Mouse (Mus musculus) cerebellum, adult 9-11 months (tissue): ENCODE measurements around the gene Mrs2.
"Not testable (repeated sequence)": the region's sequence is repeated elsewhere in the genome, so short reads cannot be mapped to it uniquely, and the experiment has no call there.

Experiments
- DNase-seq: peaks from one replicate; pipeline ENCODE4 v3.0.0; 2022

The Mrs2 gene

DNA sequence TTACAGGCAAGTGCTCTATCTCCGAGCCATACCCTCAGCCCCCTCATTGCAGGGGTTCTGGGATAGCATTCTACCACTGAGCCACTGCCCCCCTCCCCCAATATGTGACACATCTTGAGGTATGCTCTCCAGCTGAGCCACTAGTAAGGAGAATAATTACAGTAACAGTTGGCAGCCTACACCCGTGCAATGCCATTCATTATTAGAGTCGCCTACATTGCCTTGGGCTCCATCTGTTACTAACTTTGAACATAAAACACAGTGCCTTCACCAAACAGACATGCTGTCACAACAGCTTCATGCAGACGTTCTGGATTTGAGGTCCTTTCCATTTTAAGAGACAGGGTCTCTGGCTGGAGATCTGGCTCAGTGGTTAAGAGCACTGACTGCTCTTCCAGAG is 43.8 kb downstream of the Mrs2 start:
- DNase-seq, result no peak

DNA sequence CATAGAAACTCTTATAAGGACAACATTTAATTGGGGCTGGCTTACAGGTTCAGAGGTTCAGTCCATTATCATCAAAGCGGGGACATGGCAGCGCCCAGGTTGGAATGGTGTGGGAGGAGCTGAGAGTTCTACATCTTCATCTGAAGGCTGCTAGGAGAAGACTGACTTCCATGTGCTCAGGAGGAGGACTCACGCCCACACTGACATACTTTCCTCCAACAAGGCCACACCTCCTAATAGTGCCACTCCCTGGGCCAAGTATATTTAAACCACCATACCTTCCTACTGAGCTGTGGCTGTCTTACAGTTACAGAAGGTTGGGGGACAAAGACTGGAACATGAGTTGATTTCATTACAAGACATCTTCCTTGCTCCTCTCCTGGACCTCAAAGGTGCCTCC is 48.4 kb downstream of the Mrs2 start:
- DNase-seq, result not testable (repeated sequence)

DNA sequence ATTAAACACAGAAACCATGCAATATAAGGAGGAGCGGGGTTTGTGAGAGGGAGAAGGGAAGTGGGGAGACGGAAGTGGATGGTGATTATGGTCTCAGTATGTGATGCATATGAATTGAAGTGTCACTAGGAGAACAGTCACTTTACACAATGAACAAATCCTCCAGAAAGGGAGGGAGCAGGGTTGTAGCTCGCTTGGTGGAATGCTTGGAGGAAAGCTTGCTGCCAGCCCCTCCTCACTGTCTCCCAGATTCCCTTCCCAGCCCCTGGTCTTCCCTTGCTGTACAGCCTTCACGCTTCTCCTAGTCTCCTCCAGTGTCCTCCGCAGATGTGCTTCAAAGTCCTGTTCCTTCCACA is 54.4 kb downstream of the Mrs2 start:
- DNase-seq, result no peak

DNA sequence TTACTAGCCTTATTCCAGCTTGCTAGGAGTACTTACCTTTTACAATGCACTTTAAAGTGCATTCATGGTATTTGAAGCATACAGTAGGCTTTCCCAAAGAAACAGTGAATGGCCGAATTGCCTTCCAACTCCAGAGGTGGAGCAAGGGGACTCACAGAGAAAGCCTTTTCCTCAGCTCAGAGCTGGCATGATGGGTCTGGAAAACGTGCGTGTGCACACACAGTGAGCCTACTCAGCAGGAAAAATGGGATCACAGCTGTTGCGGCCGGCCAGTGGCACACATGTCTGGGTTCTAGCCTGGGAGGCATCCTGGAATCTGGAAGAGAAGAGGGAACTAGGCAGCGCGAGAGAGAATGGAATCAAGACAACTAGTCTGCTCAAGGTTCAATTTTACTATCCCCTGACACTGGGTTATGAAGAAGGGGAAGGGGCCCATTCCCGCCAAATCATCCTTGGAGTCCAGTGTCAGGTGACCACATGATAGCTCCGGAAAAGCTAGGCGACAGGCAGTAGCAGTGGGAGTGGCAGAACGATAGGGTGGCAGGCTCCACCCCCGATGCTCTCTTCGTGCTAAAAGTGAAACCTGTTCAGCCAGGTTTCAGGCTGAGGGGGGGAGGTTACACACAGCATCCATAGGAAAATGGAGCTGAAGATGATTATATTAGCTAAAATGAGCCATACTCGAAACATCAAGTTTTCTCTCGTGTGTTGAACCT is 54.9 kb downstream of the Mrs2 start:
- DNase-seq, result no peak

DNA sequence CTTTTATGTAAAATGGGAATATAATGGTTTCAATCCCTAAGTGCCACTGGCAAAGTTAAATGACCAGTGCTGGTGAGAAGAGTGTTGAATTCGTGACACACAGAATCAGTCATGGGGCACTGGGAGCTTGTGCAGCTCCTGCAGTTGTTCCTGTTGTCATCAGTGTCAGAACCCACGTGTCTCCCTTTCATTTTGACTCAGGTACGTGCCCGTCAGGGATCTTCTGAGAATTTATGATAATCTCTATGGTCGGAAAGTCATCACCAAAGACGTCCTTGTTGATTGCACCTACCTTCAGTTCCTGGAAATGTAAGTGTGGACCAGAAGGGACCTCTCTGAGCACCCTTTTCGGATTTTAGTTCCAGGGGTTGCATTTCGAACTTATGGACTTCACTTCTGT is 58.1 kb downstream of the Mrs2 start:
- DNase-seq, result no peak

DNA sequence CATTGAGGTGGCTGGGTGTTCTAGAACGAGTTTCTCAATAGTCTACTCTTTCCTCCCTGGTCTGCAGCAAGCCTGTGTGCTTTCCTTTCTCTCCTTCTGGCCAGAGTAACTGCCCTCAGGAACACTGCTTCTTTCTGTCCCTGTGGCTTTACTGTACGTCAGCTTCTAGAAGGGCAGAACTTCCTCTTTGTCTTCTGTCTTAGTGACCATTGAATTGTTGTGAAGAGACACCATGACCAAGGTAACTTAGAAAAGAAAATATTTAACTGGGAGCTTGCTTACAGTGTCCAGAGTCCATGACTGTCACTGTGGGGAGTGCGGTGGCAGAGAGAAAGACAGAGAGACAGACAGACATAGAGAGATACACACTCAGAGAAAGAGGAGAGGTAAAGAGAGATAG is 60.1 kb downstream of the Mrs2 start:
- no peak for DNase-seq

DNA sequence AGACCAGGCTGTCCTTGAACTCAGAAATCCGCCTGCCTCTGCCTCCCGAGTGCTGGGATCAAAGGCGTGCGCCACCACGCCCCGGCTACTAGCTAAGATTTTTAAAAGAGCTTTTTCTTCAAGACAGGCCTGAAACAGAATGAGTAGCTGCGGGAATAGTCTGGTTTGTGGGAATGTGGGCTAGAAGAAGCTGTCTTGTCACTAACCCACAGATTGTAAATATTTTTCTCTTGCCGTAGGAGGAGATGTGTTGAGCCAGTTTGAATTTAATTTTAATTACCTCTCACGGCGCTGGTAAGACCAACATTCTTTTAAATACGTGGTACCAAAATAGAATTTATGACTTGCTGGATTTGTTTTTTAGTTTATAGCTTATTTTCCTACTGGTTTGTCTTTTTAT is 61.5 kb downstream of the Mrs2 start:
- no peak for DNase-seq

DNA sequence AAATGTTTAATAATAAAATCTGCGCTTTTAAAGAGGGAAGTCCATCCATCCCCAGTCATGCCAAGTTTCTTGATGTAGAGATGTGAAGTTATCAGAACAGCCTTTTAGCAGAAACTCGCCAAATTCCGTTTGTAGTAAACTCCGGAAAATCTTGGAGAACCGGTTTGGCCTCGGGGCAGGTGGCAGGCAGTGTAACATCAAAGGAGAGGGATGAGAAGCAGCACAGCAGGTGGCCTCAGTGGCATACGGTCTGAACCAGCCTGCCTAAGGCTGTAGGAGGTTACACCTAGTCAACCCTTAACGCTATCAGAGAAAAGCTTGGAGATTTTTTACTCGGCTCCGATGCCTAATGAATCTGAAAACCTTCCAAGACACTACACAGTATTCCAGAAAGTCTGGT is 64.7 kb downstream of the Mrs2 start:
- no peak for DNase-seq

DNA sequence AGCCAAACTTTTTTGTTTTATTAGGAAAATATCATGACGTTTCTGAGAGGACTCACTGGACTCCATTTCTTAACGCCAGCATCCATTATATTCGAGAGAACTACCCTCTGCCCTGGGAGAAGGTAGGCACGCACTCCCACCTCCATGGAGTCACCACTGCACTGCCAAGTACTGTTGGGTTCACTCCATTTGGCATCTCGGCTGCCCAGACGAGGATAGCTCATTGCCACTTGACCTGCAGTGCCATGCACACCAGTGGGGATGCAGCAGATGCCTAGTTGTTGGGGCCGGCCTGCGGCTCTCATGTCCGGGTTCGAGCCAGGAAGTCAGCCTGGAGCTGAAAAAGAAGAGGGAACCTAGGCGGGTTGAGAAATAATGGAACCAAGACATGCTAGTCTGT is 65.1 kb downstream of the Mrs2 start:
- no peak for DNase-seq

DNA sequence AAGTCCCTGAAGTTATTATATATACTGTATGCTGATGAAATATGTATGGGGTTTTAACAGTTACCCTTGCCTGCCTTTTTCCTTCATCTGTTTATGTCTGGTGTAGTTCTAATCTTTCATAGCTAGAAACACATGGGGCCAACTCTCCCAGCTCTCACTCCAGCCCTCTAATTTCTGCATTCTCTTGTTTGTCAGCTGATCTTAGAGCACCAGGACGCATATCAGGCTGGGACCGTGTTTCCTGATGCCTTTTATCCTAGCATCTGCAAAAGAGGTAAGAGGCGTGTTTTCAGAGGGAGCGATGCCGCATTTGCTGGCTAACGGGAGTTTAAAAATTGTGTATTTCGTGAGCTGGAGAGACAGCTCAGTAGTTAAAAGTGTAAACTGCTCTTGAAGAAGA is 67.5 kb downstream of the Mrs2 start:
- DNase-seq, result no peak

DNA sequence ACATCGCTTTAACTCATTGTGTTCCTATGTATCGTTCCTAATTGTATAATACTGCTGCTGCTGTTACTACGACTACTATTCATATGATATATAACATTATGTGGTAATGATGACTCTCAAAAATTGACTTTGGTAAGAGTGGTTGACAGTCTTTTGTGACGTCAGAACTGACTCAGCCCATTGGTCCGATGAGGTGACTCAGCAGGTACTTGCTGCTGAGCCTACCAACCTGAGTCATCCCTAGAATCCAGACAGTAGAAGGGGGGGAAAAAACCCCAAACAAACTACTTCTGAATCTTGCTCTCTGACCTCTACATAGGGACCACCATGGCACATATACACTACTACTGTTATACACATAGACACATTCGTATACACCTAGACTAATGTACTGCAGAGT is 71.3 kb downstream of the Mrs2 start:
- DNase-seq, result no peak

DNA sequence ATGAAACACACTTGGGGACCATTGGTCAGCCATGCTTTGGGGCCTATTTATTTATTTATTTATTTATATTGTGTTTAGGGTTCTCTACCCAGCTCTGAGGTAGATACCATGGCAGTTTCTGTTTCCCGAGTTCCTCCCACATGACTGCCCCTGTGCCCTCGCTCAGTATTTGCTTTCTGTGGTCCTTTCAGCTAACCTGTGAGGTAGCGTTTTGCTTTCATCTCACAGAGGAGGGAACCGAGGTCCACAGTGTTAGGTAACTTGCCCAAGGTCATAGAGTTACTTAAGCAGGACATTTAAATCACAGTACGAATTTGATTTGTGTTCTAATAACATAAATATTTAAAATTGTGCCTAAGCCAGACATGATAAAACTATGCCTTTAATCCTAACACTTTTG is 73.0 kb downstream of the Mrs2 start:
- DNase-seq, result no peak

DNA sequence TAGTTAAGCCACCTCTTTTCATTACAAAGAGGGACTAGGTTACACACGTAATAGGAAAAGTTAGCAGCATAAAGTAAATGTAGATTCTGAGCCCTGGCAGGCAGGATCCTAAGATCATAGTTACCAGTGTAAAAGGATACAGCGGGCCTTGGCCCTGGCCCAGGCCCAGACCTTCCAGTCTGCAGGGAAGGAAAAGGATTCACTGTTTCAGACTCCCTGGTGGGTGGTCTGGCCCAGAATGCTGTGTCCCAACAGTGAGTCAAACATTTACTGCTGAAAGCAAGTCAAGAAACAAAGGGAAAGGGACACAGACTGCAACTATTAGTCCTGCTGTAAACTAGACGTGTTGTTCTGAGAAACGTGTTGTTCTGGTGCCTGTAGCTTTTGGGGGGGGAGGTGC is 74.6 kb downstream of the Mrs2 start:
- DNase-seq, result peak; percentile 28

DNA sequence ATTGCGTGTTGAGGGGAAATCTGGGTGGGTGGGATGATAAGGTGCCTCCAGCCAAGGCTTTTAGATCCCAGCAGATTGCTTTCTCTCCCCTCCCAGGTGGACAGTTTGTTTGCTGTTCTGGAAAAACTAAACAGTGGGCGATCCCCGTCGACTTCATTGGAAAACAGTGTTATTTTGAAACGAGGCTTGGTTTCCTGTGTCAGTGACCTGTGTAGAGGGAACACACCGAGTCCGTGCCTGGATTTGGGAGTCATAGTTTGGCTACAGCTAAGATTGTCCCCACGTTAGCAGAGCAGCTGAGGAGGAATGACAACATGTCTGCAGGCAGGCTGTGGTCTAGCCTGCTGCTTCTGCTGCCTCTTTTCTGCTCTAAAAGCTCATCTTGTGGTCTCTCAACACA is 76.9 kb downstream of the Mrs2 start:
- no peak for DNase-seq

DNA sequence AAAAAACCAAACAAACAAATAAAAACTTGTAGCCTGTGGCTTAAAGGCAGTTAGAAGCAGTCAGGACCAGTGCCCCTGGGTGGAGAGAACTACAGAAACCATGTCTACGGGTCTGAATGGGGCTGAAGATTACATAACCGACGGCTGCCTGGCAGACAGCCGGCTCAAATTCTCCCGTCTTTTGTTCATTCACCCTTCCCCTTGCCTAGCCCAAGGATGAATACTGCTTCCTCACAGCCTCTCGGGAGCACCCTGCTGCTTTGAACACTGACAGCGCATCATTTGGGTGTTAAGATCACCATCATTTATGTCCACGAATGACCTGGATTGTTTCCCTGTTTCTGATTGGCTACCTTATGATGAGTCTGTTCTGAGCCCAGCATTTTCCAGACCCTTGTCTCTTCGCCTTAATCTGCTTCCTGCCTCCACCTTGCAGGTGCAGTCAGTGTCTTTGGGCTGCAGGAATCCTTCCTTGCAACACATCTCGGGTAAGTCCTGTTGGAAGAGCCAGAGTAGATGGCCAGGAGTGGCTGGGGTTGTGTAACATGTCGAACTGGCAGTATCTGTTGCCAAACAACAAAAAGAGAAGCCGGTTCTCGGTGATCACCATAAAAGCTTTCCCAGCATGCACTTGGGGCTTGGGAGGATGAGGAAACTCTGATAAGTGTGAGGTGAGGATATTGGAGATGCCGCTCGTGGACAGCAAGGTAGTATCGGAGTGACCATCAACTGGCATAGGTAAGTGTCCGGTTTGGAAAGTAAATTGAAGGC is 77.5 kb downstream of the Mrs2 start, which contains the start of gene Gpld1:
TSS of gene Gpld1 (plus strand) at position 641 of the 771 bp plus-strand sequence.
- DNase-seq, result peak; percentile 49

DNA sequence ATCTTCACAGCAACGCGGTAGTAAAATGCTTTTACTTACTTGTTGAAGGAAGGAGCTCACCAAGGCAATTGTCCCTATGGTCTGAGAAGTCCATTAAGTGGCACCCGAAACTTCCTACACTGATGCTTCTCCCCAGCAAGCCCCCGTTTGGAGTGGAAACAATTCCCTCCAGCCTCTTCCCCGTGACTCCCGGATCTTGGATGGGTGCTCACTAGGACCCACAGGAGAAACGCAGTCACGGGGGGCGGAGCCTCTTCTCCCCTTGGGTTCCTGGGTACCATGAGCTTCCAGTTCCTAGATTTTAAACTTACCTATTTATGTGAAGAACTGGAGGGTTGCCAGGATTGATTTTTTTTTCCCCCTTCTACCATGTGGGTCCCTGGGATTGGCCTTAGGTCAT is 80.7 kb downstream of the Mrs2 start:
- DNase-seq, result peak; percentile 45

DNA sequence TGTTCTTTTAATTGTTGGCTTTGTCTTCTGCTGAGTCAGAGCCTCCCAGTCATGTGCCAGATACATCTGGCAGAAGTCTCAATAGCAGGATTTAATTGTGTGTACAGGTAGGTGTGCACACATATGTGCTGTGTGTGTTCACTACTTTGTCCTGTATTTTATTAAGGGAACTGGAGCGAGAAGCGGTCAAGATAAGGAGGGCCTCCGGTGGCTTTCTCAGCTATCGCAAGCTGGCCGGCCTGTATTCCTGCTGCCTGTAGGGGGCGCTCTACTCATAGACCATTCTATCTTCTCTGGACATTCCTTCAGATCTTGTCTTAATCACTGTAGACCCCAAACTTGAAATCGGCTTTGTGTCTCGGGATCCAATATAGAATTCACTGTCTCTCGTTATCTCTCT is 81.5 kb downstream of the Mrs2 start:
- DNase-seq, result peak; percentile 82

DNA sequence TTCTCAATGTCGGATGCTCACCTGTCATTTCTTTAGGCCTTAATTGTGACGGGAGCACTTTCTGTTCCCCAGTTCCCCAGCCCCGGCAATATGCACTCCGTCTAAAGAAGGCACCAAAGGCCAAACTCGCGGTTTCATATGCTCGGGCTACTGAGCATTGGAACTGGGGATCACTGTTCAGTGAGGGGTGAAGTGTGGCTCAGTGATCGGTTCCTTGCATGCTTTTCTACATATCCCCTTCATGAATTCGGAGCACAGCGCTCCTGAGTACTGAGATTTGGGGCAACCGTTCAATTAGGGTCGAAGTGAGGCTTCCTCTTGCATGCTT is 82.4 kb downstream of the Mrs2 start:
- DNase-seq, result no peak
